Mouse (Mus musculus) left cerebral cortex, postnatal 25 days (tissue): ENCODE results near the gene A730049H05Rik. TPM values are rescaled to one million over a fixed set of nuclear protein-coding genes. Genes with fewer than 3 reads are reported as not detected.

Experiments
- DNase-seq, 2 experiments: peaks; one replicate each; pipeline ENCODE4 v3.0.0; 2022; ENCODE audit warnings: low spot score in 2 of 2, mixed read lengths in 1 of 2
- intact Hi-C: fragments of 180-260 bp; cut with DNase I; formaldehyde crosslinking; loops from one replicate; pipeline ENCODE4 v1.15.1; 2025
- total RNA-seq, 2 experiments: library from RNA; stranded (reverse); gene quantifications; 2 replicates each; pipeline ENCODE4 v1.2.3; 2021

Gene A730049H05Rik
- total RNA-seq, 2 experiments from 2014 or later: 0.16 TPM; not detected in 1

GRCm38 (mm10) chr6:92874854-92875253 is 58.6 kb downstream of the A730049H05Rik start:
- DNase-seq: no peak
- intact Hi-C loops: no loop called here

- DNase-seq: no peak
- intact Hi-C loops: no loop called here
Observed at GRCm38 (mm10) chr6:92875340-92875739, 59.1 kb downstream of the A730049H05Rik start.

GRCm38 (mm10) chr6:92876121-92876520 is 59.8 kb downstream of the A730049H05Rik start:
- intact Hi-C loops: no loop called here
- DNase-seq: no peak

- DNase-seq: no peak
- intact Hi-C loops: no loop called here
Observed at GRCm38 (mm10) chr6:92877236-92877635, 61.0 kb downstream of the A730049H05Rik start.

- intact Hi-C loops: no loop called here
- no peak for DNase-seq
Observed at GRCm38 (mm10) chr6:92878771-92879170, 62.5 kb downstream of the A730049H05Rik start.

- DNase-seq: no peak
- intact Hi-C loops: no loop called here
Observed at GRCm38 (mm10) chr6:92879700-92880265, 63.5 kb downstream of the A730049H05Rik start.

- no peak for DNase-seq
- intact Hi-C loops: no loop called here
Observed at GRCm38 (mm10) chr6:92882446-92882845, 66.2 kb downstream of the A730049H05Rik start.

- intact Hi-C loops: no loop called here
- DNase-seq: no peak
Observed at GRCm38 (mm10) chr6:92883131-92883900, 67.0 kb downstream of the A730049H05Rik start.

- no peak for DNase-seq
- intact Hi-C loops: no loop called here
Observed at GRCm38 (mm10) chr6:92891535-92891934, 75.3 kb downstream of the A730049H05Rik start.

Other genes with a start within 250 kb of the A730049H05Rik start
- 100 to 1,000 TPM; 181 to 195 TPM for gene Prickle2, start 110.3 kb upstream of the A730049H05Rik start, total RNA-seq
- not detected for gene Gm15737, start 52.9 kb downstream of the A730049H05Rik start, total RNA-seq
- 1 to 10 TPM; 2.9 to 3.0 TPM for gene Adamts9, start 127.0 kb downstream of the A730049H05Rik start, total RNA-seq